Mouse (Mus musculus) liver, embryonic 14.5 days (tissue): ENCODE data around the gene Hist2h3b.

Experiments used
- CTCF ChIP-seq: IDR thresholded peaks from 2 replicates; pipeline ENCODE4 v1.5.1; 2016; ENCODE audit warnings: antibody characterized with exemption, low read depth, control low read depth
- EP300 ChIP-seq: IDR thresholded peaks from 2 replicates; pipeline ENCODE4 v1.6.1; 2016; ENCODE audit warnings: antibody characterized with exemption, low read depth

- TF ChIP-seq CTCF: no peak
- peak; percentile 58 for TF ChIP-seq EP300
Measured at GRCm38 (mm10) chr3:96250890-96251289, 17.6 kb upstream of the Hist2h3b start.
